Mouse (Mus musculus): ENCODE measurements around the gene Dgkd.

Gene Dgkd

DNA sequence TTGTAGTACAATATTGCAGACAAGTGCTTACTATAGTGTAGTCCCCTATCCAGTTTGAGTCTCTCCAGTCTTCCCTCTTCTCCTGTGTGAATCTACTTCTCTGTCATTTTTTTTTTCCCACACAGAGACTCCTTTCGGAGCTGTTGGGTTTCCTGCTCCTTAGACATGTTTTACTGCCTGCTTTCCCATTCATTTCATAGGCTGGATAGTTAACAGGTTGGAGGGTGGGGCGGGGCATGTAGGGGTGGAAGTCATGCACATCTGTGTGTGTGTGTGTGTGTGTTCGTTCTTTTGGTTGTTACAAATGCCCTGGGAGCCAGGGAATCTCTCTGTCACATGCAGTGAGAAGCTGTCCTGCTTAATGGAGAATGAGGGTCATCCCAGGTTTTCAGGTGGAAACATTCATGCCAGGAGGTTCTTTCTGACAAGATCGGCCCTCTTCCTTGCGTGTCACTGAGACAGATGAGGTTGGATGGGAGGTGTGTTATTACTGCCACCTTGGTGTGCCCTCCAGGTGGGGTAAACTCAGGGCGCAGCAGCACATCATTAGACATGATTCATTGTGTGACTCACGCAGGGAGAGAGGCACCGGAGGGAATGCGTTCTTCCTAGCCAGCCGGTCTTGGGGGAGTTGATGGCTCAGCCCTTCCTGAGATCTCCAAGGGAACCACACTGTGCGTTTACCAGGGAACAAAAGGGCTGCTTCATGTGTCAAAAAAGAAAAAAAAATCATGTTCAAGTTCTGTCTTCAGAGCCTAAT, 4.7 kb upstream of the Dgkd start:
- no peak for DNase-seq (ENCODE audit: extremely low spot score, low spot score)

DNA sequence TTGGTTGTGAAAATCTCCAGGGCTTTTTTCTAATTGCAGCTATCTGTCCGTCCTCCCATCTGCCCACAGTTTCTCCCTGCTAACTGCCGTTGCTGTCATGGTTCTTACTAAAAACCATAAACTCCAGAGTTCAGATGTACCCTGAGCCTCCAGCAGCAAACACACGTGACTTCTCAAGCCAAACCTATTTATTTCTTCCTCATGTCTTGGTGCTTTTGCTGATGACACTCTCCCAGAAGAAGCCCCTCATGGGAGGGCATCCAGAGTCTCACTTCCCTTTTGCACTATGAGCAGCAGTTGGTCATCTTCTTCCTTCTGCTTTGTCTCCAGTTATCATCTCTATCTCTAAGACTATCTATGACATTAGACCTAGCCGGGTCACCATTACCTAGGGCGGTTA, 3.8 kb upstream of the Dgkd start:
- DNase-seq (ENCODE audit: extremely low spot score, low spot score): no peak

DNA sequence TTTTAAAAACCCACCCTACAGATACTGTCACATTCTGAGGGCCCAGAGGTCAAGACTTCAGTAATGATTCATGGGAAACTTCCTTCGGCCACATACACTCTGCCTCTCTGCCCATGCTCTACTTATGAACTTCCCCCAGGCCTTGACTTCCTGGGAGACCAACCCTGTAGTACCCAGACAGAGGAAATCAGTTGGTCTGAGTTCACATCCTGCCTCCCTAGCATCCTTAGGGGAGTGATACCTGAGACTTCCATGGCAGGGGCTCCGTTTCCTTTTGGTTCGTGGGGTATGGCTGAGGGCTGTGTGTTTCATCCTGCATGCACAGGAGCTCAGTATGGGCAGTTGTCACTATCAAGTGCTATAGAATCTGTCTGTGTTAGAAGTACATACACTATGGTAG, 1.7 kb upstream of the Dgkd start:
- DNase-seq (ENCODE audit: extremely low spot score, low spot score): no peak

- DNase-seq (ENCODE audit: extremely low spot score, low spot score): no peak
These were observed 851 bp upstream of the Dgkd start for GRCm38 (mm10) chr1:87852081-87852790.

GRCm38 (mm10) chr1:87853601-87854361, 694 bp downstream of the Dgkd start:
- peak; percentile 58 for DNase-seq (ENCODE audit: extremely low spot score, low spot score)

GRCm38 (mm10) chr1:87854411-87854810, 1.3 kb downstream of the Dgkd start:
- DNase-seq (ENCODE audit: extremely low spot score, low spot score): no peak

DNA sequence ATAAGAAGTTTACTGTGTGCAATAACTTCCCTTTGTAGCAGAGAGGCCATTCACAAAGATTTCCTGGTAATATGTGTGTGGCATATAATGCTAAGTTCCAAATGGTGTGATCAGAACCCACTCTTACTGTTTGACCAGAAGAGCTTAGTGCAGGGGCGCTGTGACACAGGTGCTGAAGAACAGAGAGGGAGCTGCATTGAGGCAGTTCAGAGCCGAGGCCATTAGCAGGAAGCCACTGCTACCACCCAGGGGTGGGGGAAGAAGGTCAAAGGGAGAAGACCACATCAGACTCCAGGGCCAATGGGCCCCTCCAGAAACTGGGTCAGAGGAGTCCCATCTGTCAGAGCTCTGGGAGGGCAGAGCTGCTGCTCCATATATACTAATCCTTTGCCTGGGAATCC, 1.8 kb downstream of the Dgkd start:
- DNase-seq (ENCODE audit: extremely low spot score, low spot score): no peak

DNA sequence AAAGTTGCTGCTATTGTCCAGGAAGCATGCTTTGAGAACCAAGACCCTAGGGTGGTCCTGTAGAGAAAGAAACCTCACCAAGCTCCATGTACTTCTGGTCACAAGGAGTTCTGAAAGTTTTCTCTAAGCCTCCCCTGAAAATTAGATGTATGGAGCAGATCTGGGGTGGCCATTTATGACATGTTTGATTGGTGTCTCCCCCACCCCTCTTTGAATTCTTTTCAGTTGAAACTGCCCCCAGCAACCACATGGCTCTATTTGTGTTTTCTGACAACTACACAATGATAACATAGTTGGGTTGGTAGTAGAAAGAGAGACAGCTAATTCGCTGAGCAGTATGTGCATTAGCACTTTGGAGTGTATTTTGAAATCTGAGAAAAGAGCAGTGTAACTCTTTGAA, 2.4 kb downstream of the Dgkd start:
- no peak for DNase-seq (ENCODE audit: extremely low spot score, low spot score)

- no peak for DNase-seq (ENCODE audit: extremely low spot score, low spot score)
These were observed 3.7 kb downstream of the Dgkd start for GRCm38 (mm10) chr1:87856823-87857222.

DNA sequence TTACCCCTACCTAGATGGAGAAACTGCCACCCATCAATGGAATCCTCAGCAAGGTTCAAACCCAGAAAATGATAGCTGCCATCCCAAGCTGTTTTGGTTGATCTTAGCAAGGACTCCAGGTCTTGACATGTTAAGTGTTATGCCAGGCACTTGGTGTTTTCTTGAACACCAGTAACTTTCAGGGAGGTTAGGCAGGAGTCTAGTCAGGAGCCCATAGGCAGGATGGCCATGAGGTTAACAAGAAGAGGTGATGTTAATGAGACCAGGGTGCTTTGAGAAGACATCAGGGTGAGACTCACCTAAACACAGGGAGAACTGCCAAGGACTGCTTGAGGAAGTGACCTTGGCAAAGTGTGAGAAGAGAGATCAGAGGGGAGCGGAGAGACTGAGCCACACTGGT, 4.9 kb downstream of the Dgkd start:
- DNase-seq (ENCODE audit: extremely low spot score, low spot score): no peak

DNA sequence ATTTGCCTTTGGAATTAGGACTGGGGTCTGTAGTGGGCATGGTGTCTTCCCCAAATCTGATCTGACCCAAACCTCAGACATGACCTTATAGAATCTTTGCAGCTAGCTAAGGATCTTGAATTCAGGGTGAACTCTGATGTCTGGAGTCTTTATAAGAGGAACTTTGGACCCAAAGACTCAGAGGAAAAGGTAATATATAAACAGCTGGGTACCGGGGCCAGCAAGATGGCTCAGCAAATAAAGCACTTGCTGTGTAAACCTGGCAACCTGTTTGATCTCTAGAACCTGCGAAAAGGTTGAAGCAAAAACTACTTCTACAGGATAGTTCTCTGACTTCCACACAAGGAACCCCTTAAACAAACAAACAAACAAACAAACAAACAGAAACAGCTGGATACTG, 5.4 kb downstream of the Dgkd start:
- no peak for DNase-seq (ENCODE audit: extremely low spot score, low spot score)

- DNase-seq (ENCODE audit: extremely low spot score, low spot score): no peak
These were observed 10.5 kb downstream of the Dgkd start for GRCm38 (mm10) chr1:87863602-87864001.

DNA sequence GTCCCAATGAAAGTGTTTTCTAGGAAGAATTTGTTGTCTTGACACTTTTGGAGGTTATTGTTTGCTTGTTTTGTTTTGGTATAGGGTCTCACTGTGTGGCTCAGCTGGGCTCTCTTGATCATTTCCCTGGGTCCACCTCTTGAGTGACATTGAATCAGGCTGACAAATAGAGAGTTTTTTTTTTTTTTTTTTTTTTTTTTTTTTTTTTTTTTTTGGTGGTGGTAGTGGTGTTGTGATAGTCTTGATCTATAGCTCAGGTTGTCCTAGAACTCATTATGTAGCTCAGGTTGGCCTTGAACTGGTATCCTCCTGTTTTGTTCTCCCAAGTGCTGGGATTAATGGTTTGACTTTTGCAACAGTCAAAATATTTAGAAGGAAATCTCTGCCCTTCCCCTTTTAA, 11.8 kb downstream of the Dgkd start:
- DNase-seq (ENCODE audit: extremely low spot score, low spot score): no peak

- DNase-seq (ENCODE audit: extremely low spot score, low spot score): no peak
These were observed 13.6 kb downstream of the Dgkd start for GRCm38 (mm10) chr1:87866672-87867071.

DNA sequence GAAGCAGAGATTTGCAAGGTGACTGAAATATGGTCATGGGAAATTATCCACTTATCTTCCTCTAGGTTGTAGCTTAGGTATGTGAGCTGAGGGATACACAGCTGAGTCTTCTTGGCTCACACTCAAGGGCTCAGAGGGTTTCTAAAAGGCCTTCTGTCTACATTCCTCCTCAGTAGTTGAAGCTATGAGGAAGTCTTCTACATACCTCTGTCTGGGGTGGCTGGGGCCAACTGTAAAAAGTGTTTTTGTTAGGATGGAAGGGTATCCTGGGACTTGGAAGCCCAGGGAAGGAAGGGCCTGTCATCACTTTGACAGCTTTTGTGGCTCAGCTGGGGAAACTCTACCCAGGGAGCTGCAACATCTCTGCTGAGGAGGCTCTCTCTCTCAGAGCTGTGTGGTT, 18.5 kb downstream of the Dgkd start:
- DNase-seq (ENCODE audit: extremely low spot score, low spot score): no peak

DNA sequence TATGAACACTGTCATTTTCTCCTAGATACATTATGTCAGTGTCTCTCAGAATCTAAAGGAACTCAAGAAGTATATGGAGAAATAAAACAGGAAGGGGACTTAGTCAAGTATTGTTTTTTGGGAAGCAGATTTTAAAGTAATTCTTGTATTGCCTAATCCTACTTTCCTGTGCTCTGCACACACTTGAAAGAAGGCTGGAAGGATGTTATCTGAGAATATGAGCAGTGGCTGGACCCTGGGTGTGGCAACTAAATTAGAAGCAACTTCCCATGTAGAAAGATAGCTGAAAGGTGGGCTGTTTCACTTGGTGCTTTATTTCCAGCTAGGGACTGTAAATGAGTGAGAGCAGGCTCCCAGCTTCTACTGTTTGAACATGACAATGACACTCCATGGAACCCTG, 20.0 kb downstream of the Dgkd start:
- DNase-seq (ENCODE audit: extremely low spot score, low spot score): no peak

GRCm38 (mm10) chr1:87876065-87876464, 23.0 kb downstream of the Dgkd start:
- DNase-seq (ENCODE audit: extremely low spot score, low spot score): no peak

GRCm38 (mm10) chr1:87877552-87878283, 24.6 kb downstream of the Dgkd start:
- no peak for DNase-seq (ENCODE audit: extremely low spot score, low spot score)

DNA sequence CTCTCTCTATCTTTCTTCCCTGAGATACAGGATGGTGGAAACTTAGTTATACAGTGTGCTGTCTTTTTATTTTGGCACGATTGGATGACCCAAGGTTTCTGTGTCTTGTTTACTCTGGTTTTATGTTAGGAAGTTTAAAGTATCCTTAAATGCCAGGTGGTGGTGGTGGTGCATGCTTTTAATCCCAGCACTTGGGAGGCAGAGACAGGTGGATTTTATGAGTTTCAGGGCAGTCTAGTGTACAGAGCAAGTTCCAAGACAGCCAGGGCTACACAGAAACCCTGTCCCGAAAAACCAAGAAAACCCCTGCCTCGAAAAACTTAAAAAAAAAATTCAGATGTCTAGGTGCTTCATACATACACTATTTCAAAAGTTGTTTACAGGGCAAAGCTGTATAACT, 25.9 kb downstream of the Dgkd start:
- no peak for DNase-seq (ENCODE audit: extremely low spot score, low spot score)

DNA sequence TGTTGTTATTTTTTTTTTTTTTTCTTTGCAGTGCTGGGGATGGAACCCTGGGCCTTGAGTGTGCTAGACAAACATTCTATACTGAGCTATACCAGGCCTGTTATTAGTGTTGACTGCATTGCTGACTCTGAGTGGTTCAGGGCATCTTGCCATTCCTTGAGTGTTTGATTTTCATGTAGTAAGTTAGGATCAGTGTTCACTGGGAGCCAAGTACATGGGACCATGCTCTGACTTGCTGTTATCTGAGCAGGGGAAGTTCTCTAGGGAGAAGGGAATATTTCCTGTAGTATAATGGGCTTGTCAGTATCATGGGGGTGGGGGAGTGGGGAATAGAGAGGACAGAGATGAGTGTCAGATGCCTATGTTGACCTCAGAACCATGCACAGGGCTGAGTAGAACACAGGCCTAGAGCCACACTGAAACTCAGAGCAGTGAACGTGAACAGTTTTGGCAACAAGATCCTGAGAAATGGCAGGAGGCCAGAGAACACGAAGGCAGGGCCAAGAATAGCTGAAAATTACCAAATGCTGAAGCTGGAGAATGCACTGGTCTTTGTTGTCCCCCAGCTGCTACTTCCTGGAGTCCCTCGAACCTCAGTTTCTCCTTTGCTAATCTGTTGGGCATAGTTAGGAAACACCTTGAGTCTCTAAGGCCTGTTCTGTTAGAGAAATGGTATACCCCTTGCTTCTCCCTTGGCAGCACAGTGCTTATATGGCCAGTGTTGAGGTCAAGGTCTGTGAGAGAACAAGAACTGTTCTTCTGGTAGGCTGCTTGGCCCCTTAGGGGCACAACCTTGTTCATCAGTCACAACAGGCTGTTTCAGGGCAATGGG, 26.6 kb downstream of the Dgkd start:
- DNase-seq (ENCODE audit: extremely low spot score, low spot score): no peak

- no peak for DNase-seq (ENCODE audit: extremely low spot score, low spot score)
These were observed 27.2 kb downstream of the Dgkd start for GRCm38 (mm10) chr1:87880326-87880627.
